Mouse (Mus musculus): ENCODE measurements around the gene Acsbg2. TPM values are rescaled to one million over a fixed set of nuclear protein-coding genes. Genes with fewer than 3 reads are reported as not detected.

Acsbg2 gene
- total RNA-seq, 2 experiments from 2014 or later: not detected

- intact Hi-C loops (cut with DNase I): no loop called here
- no peak for DNase-seq
These were observed 847 bp upstream of the Acsbg2 start, which contains the start of gene 1700061G19Rik for GRCm38 (mm10) chr17:56874936-56875651. TSS of gene 1700061G19Rik (plus strand) at chr17:56875477.

DNA sequence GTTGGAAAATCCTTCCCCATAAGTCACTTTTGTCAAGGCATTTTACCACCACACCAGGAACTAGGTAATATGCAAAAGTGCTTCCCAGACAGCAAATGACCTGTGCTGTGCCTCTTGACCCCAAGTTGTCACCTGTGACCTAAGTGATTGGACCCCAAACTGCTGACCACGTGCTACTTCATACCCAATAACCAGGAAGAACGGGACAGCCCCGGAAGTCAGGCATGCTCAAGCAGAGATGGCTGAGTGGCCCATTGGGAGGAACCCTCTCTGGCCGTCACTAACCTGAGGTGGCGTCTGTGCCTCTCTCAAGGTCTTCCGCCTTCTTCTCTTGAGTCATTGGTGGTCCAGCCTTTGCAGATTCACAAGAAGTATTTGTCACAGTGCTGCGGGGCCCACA lies 1.7 kb downstream of the Acsbg2 start:
- intact Hi-C loops (cut with DNase I): no loop called here
- no peak for DNase-seq

DNA sequence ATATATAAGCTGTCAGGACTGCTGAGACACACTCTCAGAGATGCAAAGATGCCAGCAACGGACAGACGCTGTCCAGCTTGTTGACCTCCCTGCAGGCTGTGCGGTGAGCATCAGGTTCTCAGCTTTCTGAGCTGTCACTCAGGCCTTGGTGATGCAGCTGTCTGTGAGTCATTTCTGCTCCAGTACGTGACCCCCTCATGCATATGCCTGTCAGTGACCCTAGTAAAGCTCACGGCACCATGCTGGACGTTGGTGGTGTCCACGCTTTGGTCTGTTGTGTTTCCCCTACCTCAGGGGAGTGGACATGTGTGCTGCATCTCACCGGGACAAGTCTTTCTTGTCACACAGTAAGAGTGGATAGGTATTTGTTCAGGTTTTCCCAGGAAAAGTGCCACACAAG lies 2.5 kb downstream of the Acsbg2 start:
- no peak for DNase-seq
- intact Hi-C loops (cut with DNase I): no loop called here

DNA sequence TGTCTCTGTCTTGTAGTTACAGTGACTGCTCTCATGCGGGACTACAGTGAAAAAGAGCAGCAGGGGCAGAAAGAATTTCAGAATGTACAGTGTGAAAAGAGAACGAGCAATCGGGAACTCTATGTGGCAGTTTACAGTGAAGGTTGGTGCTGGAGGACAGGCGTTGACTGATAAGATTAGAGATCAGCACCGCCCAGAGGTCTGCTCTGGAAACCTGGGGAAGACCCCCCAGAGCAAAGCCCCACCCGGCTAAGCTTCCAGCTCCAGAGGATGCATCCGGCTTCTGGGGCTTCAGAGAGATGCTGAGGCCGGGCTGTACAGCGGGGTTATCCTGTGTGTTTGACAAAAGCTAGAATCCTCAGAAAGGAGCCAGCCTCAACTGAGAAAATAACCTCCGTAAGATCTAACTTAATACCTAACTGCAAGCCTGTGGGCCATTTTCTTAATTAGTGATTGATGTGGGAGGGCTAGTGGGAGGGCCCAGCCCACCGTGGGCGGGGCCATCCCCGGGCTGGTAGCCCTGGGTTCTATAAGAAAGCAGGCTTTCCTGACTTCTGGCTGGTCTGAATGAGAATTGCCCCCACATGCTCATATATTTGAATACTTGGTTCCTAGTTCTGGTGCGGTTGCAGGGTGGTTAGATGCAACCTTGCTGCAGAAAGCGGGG lies 3.8 kb downstream of the Acsbg2 start:
- DNase-seq: no peak
- intact Hi-C loops (cut with DNase I): no loop called here

GRCm38 (mm10) chr17:56869481-56869977 lies 4.7 kb downstream of the Acsbg2 start:
- intact Hi-C loops (cut with DNase I): no loop called here
- no peak for DNase-seq

DNA sequence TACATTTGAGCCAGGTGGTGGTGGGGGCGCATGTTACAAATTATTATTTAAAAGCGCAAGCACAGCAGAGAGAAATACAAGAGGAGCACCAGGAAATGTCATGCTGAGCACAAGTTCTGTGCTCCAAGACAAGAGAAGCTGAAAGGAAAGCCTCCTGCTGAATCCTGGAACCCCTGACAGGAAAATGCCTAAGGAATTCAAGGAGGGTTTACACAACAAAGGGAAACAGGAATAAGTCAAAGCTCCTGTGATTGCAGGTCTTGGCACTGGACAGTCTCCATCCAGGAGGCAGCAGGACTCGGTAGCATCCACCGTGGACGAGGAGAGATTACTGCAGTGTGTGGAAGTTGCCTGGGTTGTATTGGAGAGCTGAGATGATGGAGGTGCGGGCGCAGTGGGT lies 8.2 kb downstream of the Acsbg2 start:
- no peak for DNase-seq
- intact Hi-C loops (cut with DNase I): no loop called here

- intact Hi-C loops (cut with DNase I): no loop called here
- DNase-seq: no peak
These were observed 13.1 kb downstream of the Acsbg2 start for GRCm38 (mm10) chr17:56861197-56861596.

- DNase-seq: no peak
- intact Hi-C loops (cut with DNase I): loop anchor here (1.0 to 2.0 kb wide), 2 partner anchors 28 to 51 kb away; partner anchors contain the start of gene Rfx2
These were observed 15.3 kb downstream of the Acsbg2 start for GRCm38 (mm10) chr17:56858922-56859321.

GRCm38 (mm10) chr17:56858216-56858615 lies 16.0 kb downstream of the Acsbg2 start:
- intact Hi-C loops (cut with DNase I): loop anchor here (1.0 to 2.0 kb wide), 2 partner anchors 27 to 50 kb away; partner anchors contain the start of gene Rfx2
- peak; percentile 72 to 78 for DNase-seq

DNA sequence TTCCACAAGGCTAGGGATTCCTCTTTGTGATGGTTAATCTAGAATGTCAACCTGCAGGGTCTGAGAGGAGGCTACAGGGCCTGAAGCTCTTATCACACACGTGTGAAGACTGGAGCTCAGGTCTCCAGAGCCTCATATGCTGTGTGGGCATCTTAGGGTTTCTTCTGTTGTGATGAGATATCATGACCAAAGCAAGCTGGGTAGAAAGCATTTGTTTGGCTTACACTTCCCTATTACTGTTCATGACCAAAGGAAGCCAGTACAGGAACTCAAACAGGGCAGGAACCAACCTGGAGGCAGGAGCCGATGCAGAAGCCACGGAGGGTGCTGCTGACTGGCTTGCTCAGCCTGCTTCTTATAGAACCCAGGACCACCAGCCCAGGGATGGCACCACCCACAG lies 18.8 kb downstream of the Acsbg2 start:
- no peak for DNase-seq
- intact Hi-C loops (cut with DNase I): no loop called here

DNA sequence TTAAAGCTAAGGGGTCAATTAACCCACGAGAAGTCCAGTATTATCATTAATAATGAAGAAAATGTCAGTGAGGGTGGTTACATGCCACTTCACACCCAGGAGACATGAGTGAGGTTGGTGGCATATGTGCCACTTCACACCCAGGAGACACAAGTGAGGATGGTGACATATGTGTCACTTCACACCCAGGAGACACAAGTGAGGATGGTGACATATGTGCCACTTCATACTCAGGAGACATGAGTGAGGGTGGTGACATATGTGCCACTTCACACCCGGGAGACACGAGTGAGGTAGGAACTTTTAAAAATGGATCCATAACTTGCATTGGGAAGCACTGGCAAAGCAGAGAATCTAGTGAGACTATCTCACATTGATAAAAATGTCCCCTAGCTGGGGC lies 23.1 kb downstream of the Acsbg2 start:
- intact Hi-C loops (cut with DNase I): no loop called here
- DNase-seq: no peak

DNA sequence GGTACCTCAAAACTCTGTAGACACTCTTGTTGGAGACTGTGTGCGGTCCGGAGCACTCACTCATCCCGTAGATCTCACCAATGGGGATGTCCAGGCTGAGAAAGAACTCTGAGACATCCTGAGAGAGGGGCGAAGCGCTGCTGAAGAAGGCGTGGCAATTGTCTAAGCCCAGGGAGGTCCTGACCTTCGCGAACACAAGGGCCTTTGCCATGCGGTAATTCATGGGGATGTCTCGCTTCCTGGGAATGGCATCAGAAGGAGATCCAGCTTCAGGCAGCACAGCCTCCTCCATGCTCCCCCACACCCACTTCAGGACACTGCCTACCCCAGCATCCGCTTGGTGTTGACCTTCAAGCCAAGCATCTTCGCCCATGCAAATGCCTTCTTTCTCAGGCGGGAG lies 24.5 kb downstream of the Acsbg2 start:
- no peak for DNase-seq
- intact Hi-C loops (cut with DNase I): no loop called here

DNA sequence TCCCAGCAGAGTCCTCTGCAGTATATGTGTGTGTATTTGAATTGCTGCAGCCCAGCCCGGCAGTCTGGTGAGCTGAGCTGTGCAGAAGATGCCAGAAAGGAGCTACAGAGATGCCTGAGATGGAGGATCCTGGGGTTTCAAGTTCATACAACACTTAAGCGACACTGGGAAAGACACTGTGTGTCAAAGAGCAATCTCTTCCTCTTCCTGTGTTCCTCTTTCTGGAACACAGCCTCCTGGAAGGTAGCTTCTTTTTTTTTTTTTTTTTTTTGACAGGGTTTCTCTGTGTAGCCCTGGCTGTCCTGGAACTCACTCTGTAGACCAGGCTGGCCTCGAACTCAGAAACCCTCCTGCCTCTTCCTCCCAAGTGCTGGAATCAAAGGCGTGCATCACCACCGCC lies 25.5 kb downstream of the Acsbg2 start:
- DNase-seq: no peak
- intact Hi-C loops (cut with DNase I): no loop called here

DNA sequence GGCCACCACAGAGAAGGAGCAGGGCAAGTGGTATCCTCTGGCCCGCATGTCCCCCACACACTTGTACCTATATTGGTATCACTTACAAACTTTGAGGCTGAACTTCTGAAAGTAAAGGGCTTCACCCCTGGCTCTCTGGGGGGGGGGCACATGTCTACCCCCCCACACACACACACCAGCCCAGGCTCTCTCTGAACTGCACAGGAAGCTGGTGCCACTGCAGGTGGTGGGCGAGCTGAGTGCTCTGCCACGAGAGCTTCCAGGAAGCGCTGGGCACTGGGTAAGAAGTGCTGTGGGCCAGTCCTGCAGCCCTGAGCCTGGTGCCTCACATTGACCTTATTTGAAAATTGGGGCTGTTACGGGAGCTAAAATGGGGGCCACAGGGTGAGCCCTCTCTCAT lies 30.6 kb downstream of the Acsbg2 start:
- DNase-seq: no peak
- intact Hi-C loops (cut with DNase I): no loop called here

DNA sequence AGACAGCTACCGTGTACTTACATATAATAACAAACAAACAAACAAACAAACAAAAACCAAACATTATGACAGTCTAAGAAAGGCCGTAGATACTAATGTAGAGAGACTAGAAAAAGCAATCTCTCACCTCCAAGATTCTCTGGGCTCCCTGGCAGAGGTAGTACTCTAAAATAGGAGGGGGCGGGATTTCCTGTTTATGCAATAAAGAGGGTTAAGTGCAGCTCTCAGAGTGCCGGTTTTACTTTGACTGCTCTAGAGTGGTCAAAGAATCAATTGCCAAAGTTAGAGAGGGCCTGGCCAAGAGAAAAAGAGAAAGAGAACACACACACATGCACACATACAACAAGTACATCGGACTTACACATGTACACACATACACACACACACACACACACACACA lies 32.1 kb downstream of the Acsbg2 start:
- intact Hi-C loops (cut with DNase I): no loop called here
- DNase-seq: no peak

GRCm38 (mm10) chr17:56840524-56840923 lies 33.7 kb downstream of the Acsbg2 start:
- intact Hi-C loops (cut with DNase I): no loop called here
- no peak for DNase-seq

- intact Hi-C loops (cut with DNase I): loop anchor here (10.0 kb wide), 1 partner anchor 408 kb away; the partner anchor contains the start of genes Gpr108 and Trip10
- DNase-seq: no peak
These were observed 37.9 kb downstream of the Acsbg2 start for GRCm38 (mm10) chr17:56836336-56836735.

DNA sequence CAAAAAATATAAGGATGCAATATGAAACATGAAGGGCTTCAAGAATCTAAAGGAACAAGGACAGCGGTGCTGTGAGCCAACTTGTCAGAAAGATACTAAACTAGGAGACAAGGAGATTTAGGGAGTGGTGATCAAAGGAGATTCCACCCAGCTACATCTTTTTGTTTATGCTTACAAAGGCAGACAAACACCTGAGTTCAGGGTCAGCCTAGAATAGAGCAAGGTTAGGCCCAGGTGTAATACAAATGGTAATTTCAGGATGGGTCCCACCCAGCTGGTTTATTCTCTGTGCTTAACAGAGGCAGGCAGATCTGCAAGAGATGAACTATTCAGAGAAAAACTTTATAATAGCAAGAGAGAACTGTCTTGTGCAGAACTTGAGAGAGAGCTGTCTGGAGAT lies 40.9 kb downstream of the Acsbg2 start:
- intact Hi-C loops (cut with DNase I): loop anchor here (5.0 to 10.0 kb wide), 3 partner anchors 104 to 411 kb away; partner anchors contain the start of genes Catsperd, Gpr108, Lonp1 and Mllt1
- DNase-seq: no peak

GRCm38 (mm10) chr17:56832918-56833317 lies 41.3 kb downstream of the Acsbg2 start:
- intact Hi-C loops (cut with DNase I): loop anchor here (5.0 to 10.0 kb wide), 3 partner anchors 104 to 412 kb away; partner anchors contain the start of genes Catsperd, Gpr108, Lonp1 and Mllt1
- DNase-seq: no peak

DNA sequence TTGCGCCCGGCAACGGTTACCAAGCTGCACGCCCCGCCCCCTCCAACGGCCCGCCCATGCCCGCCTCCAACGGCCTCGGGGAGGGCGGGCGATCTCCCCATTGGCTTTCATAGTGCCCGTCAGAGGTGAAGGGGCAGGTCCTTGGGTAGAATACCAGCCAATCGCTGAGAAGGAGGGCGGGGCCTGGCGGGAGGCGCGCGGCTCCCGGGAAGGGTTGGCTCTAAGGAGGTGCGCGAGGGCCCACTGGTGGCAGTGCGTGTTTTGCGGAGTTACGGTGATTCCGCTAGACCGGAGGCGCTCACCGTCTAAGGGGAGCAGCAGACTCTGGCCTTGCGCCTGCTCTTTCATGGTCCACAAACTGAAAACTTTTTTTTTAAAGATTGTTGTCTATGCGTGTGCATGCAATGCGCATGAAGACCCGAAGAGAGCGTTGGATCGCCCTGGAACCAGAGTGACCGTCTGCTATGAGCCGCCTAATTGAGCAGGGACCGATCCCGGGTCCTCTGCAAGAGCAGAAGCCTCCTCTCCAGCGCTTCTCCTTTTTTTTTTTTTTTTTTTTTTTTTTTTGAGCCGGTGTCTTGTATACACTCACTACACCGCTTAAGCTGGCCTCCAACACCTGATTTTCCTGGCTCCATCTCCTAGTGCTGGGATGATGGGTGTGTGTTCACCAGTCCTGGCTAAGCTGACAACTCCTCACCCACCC lies 43.0 kb downstream of the Acsbg2 start:
- peak; percentile 98 for DNase-seq
- intact Hi-C loops (cut with DNase I): loop anchor here (2.0 to 10.0 kb wide), 5 partner anchors 16 to 414 kb away; partner anchors contain the start of genes Catsperd, Gpr108, Lonp1 and Mllt1

All from heart, postnatal 36 days (tissue).